Mouse (Mus musculus) left cerebral cortex, postnatal 10 days (tissue): ENCODE data around the gene Klhl8. TPM values are rescaled to one million over a fixed set of nuclear protein-coding genes. Genes with fewer than 3 reads are reported as not detected.
"Not testable (repeated sequence)": the region's sequence is repeated elsewhere in the genome, so short reads cannot be mapped to it uniquely, and the experiment has no call there.

ENCODE experiments used
- DNase-seq, 2 experiments: peaks; one replicate each; pipeline ENCODE4 v3.0.0; 2021 to 2022; ENCODE audit warnings: low spot score in 2 of 2, mixed read lengths in 1 of 2; ENCODE audit errors: extremely low spot score in 1 of 2
- intact Hi-C: fragments of 180-260 bp; cut with DNase I; formaldehyde crosslinking; loops from one replicate; pipeline ENCODE4 v1.15.1; 2025
- total RNA-seq, 2 experiments: library from RNA; stranded (reverse); gene quantifications; 2 replicates each; pipeline ENCODE4 v1.2.3; 2021

Gene Klhl8
- 10 to 100 TPM; 37.8 to 40.5 TPM for total RNA-seq

GRCm38 (mm10) chr5:103910748-103911409 lies at the start of gene Klhl8:
TSS of gene Klhl8 (minus strand) at chr5:103911259.
- intact Hi-C loops, result no loop called here
- peak; percentile 73 to 93 for DNase-seq

GRCm38 (mm10) chr5:103954638-103955037 lies 43.6 kb upstream of the Klhl8 start:
- no peak for DNase-seq
- intact Hi-C loops, result no loop called here

- intact Hi-C loops, result no loop called here
- no peak for DNase-seq
These were observed 42.4 kb upstream of the Klhl8 start for GRCm38 (mm10) chr5:103953135-103954083.

- intact Hi-C loops, DNase-seq: not testable (repeated sequence)
These were observed 39.1 kb upstream of the Klhl8 start for GRCm38 (mm10) chr5:103950138-103950537.

- no peak for DNase-seq
- intact Hi-C loops, result no loop called here
These were observed 32.1 kb upstream of the Klhl8 start for GRCm38 (mm10) chr5:103943183-103943582.

GRCm38 (mm10) chr5:103939856-103940255 lies 28.8 kb upstream of the Klhl8 start:
- intact Hi-C loops, result no loop called here
- no peak for DNase-seq

- no peak for DNase-seq
- intact Hi-C loops, result no loop called here
These were observed 28.2 kb upstream of the Klhl8 start for GRCm38 (mm10) chr5:103939350-103939652.

GRCm38 (mm10) chr5:103938547-103939349 lies 27.7 kb upstream of the Klhl8 start:
- no peak for DNase-seq
- intact Hi-C loops, result no loop called here

GRCm38 (mm10) chr5:103936906-103937589 lies 26.0 kb upstream of the Klhl8 start:
- intact Hi-C loops, result no loop called here
- DNase-seq, result no peak

- DNase-seq, intact Hi-C loops: not testable (repeated sequence)
These were observed 20.9 kb upstream of the Klhl8 start for GRCm38 (mm10) chr5:103931924-103932323.

- no peak for DNase-seq
- intact Hi-C loops, result no loop called here
These were observed 19.5 kb upstream of the Klhl8 start for GRCm38 (mm10) chr5:103930511-103930910.

GRCm38 (mm10) chr5:103928196-103928550 lies 17.1 kb upstream of the Klhl8 start:
- DNase-seq, result no peak
- intact Hi-C loops, result loop anchor here (2.0 to 10.0 kb wide), 2 partner anchors 71 to 573 kb away; no protein-coding TSS in a partner anchor

GRCm38 (mm10) chr5:103927429-103928195 lies 16.6 kb upstream of the Klhl8 start:
- intact Hi-C loops, result loop anchor here (2.0 to 10.0 kb wide), 2 partner anchors 71 to 573 kb away; no protein-coding TSS in a partner anchor
- peak; percentile 88 to 89 for DNase-seq

- intact Hi-C loops, result loop anchor here (10.0 kb wide), 1 partner anchor 572 kb away; no protein-coding TSS in a partner anchor
- DNase-seq, result no peak
These were observed 15.3 kb upstream of the Klhl8 start for GRCm38 (mm10) chr5:103926398-103926797.

- intact Hi-C loops, result loop anchor here (10.0 kb wide), 1 partner anchor 569 kb away; no protein-coding TSS in a partner anchor
- DNase-seq, result no peak
These were observed 12.7 kb upstream of the Klhl8 start for GRCm38 (mm10) chr5:103923755-103924154.

GRCm38 (mm10) chr5:103923101-103923500 lies 12.0 kb upstream of the Klhl8 start:
- no peak for DNase-seq
- intact Hi-C loops, result loop anchor here (10.0 kb wide), 1 partner anchor 568 kb away; no protein-coding TSS in a partner anchor

- no peak for DNase-seq
- intact Hi-C loops, result loop anchor here (10.0 kb wide), 1 partner anchor 568 kb away; no protein-coding TSS in a partner anchor
These were observed 11.4 kb upstream of the Klhl8 start for GRCm38 (mm10) chr5:103922436-103922835.

GRCm38 (mm10) chr5:103919497-103919896 lies 8.4 kb upstream of the Klhl8 start:
- intact Hi-C loops, result no loop called here

More at GRCm38 (mm10) chr5:103919497-103919896, 8.4 kb upstream of the Klhl8 start:
- DNase-seq, result no peak
